19 mouse cellular contexts compared by ENCODE assay signal in genomic region chr2:112593781-112594180, GRCm38 (mm10).
"Had no signal": no experiment of that assay in that cellular context is flagged by ENCODE, and none has a peak within 500 bp of the region (broad histone marks: within the 10 kb centered on the region; RNA-seq: fewer than 3 reads in every experiment).

No protein-coding gene starts in this region.

- H3K27me3 ChIP-seq: kidney, embryonic 15.5 days; midbrain, embryonic 13.5 days; neural tube, embryonic 13.5 days had no signal

- H3K9me3 ChIP-seq: kidney, embryonic 15.5 days; midbrain, embryonic 13.5 days; neural tube, embryonic 13.5 days had no signal

- H3K4me2 ChIP-seq: kidney, embryonic 15.5 days; liver, embryonic 11.5 days; lung, embryonic 14.5 days; midbrain, embryonic 13.5 days; neural tube, embryonic 13.5 days had no signal

- H3K36me3 ChIP-seq: kidney, embryonic 15.5 days; midbrain, embryonic 13.5 days; neural tube, embryonic 13.5 days had no signal

- ATAC-seq: lung, postnatal 0 days; midbrain, embryonic 13.5 days; midbrain, embryonic 16.5 days had no signal

- H3K9ac ChIP-seq: kidney, embryonic 15.5 days; liver, embryonic 14.5 days; liver, postnatal 0 days; lung, embryonic 14.5 days; midbrain, embryonic 13.5 days; neural tube, embryonic 13.5 days had no signal

- DNase-seq: kidney, postnatal 10 days; kidney, postnatal 4 days; layer of hippocampus, postnatal 36 days; lung, embryonic 14.5 days; retina, postnatal 1 day; right cerebral cortex, postnatal 25 days; thymus, adult 18-20 months; thymus, postnatal 36 days had no signal

- H3K27ac ChIP-seq: kidney, embryonic 15.5 days; left cerebral cortex, adult 2 months; liver, embryonic 14.5 days; macrophage; midbrain, embryonic 13.5 days; neural tube, embryonic 13.5 days had no signal

- H3K4me3 ChIP-seq: kidney, embryonic 15.5 days; left cerebral cortex, adult 2 months; midbrain, embryonic 13.5 days; myocyte; neural tube, embryonic 13.5 days had no signal

- H3K4me1 ChIP-seq: kidney, embryonic 15.5 days; midbrain, embryonic 13.5 days had no signal
